Mouse (Mus musculus) lung, adult 18-20 months (tissue): Measurements from ENCODE around the gene Med10.

Experiments used
- DNase-seq, 2 experiments: peaks; one replicate each; pipeline ENCODE4 v3.0.0; 2022; ENCODE audit warnings: mixed read lengths in 2 of 2

Gene Med10

DNA sequence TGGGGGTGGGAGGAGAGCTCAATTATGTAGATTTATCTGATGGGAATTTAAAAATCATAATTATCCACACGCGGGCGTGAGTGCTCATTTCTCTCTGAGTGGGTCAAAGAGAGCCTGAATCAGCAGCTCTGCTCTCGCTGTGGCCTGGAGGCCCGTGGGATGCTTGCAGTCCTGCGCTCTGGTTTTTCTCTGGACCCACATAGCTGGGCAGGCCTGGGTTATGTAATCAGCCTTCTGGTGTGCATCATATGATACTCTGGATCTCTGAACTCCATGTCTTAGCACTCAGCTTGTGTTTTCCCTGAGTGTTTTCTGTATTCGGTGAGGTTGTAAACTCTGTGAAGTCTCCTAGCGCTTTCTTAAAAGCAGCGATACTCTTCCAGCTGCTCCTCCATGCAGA lies 30.4 kb downstream of the Med10 start:
- no peak for DNase-seq

DNA sequence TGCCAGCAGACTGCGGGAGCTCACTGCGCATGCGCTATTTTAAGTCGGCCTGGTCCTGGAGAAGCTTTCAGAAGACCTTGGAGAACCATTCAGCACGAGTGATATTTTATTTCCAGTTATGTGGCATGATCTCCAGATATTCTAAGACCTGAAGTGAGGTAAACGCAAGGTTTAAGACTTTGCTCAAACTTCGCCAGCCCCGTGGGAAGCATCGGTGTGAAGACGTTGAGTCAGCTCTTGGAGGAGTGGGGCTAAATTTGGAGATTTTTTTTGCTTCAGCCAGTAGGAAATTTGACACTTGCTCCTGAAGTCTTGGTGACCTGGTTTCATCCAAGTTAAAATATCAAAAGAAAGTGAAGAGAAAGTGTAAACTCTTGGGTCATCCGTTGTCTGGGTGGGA lies 31.2 kb downstream of the Med10 start:
- DNase-seq, result no peak

DNA sequence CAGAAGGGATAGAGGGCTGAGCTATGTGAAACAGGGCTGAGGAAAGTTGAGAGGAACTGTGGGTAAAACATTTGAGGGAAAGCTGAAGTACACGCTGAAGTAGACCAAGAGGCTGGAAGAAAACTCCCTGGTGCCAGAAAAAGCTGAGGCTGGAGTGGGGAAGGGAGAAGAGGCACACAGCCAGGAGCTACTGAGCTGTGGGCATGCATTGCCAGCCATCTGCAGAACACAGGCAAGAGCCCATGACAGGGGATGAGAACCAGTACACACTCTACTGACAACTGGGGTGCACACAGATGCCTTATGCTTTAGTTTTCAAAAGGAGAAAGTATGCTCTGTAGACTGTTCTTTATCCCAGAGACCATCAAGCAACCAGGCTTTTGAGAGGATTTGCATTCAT lies 43.4 kb downstream of the Med10 start:
- no peak for DNase-seq

DNA sequence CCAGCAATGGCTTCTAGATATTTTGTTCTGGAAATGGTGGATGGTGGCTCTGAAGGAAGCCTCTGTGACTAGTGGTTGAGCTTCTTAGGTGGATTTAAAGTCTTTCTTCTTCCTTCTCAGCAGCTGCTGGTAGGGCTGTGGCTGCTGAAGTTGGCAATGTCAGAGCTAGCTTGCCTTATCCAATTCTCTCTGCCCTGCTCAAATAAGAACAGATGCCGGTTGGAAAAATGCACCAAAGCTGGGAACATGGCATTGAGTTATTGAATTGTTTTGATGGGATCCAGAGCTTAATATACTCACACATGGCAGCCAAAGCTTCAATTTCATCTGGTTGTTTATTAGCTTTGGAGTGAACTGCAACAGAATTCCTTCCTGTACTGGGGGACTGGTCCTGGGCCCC lies 47.4 kb downstream of the Med10 start:
- no peak for DNase-seq

DNA sequence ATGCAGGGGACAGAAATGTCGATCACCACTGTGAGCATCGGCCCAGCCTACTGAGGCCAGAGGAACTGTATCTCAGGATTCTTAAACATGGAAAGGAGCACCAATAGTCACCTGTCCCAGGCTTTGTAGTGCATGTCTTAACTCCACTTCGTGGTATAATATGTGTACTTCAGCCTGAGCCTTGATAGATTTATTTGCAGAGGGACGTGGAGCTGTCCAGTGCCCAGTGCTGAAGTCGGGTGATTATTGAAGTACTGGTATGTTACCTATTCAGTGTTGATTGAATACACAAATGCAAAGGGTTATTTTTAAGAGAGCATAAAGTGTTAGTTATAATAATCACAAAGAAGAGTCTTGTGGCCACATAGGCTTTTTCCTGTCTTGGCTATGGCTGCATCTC lies 50.1 kb downstream of the Med10 start:
- DNase-seq, result no peak

DNA sequence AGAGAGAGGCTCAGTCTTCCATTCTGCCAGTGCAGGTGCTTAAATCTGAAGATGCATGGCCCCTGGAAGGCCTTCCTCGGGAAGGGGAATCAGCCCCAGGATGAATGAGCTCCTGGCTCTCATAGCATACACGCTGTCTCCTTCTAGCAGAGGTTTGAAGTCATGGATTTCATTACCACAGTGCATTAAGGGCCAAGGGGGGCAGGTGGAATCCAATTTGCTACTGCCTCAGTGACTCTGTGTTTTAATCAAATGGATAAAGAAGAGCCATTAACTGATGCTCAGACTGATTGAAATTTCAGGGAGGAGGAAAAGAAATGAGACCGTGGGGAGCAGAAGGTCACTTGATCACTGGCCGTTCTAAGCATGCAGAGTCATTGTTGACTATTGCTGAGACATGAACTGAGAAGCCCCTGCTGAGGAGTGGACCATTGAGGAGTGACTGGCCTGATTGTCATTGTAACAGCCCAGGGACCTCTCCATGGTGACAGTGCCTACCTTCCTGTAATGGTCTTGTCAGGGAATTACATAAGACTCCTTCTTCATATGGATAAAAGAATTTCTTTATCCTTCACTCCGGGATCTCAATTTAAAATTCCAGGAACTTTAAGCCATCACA lies 51.3 kb downstream of the Med10 start:
- no peak for DNase-seq

DNA sequence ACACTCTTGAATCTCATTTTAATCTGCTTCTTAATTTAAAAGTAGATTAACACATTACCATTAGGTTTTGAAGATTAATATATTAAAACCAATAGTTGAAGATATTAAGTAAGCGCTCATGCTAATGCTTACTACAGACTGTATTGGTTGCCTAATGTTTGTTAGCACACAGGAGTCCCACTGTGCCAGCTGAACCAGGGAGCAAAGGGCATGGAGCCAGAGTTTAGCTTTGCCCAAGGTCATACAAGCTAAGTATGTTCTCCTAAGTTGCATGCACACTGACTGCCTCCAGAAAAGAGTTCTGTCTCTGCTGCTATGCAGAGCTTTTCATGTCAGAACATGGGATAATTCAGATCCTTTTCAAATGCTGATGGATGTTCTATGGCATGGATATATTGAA lies 53.7 kb downstream of the Med10 start:
- no peak for DNase-seq

DNA sequence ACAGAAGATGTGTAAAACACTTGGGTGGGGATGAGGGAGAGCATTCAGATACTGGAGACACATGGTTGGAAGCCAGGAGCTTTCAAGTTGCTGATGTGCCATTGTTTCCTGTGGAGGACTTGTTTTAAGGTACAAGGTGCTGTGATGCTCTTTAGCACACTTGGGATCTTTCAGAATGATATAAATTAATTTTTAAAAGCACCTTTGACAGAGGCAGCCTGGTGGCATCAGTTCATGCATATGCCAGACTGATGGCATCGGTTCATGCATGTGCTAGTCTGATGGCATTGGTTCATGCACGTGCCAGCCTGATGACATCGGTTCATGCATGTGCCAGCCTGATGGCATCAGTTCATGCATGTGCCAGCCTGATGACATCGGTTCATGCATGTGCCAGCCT lies 60.1 kb downstream of the Med10 start:
- no peak for DNase-seq

DNA sequence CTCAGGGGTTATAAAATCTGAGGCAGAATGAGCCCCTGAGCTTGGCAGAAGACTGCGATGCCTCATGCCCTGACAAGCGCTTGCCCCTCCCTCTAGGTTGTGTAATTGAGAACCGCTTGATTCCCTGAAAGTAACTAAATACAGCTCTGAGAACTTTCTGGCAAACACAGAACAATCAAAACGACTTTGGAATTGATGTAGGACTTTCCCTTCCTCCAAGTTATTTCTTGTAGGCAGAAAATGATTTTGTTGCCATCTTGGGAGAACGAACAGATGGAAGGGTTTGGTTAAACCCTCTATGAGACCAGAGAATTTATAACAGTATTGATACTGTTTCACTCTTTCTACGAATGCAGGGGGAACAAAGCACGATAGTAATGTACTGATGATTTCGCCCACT lies 62.7 kb downstream of the Med10 start:
- DNase-seq, result no peak
